20 mouse cellular contexts compared by ENCODE assay signal in the genomic region with DNA sequence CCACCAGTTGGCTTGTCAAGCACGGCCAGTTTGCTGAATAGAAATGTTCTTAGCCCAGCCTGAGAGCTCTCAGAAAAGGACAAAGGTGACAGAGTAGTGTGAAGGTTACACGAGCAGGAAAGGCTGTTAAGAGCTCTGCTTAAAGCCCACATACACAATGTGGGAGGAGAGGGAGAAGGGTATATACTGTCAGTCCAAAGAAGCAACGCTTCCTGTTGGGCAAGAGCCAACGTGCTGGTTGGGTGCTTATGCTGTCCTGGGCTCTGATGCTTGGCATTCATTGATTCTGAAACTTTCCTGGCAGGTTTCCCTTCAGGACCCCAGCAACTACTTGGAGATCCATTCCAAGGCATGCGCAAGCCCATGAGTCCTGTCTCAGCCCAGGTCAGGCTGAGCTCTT. TPM values are rescaled to one million over a fixed set of nuclear protein-coding genes. Genes with fewer than 3 reads are reported as not detected.
DNase-seq lines count a peak whose midpoint lies in the region; ATAC-seq and TF ChIP-seq lines count a peak whose summit lies in the region.
"Had no signal": no experiment of that assay in that cellular context is flagged by ENCODE, and none has a peak within 500 bp of the region (broad histone marks: within the 10 kb centered on the region; RNA-seq: fewer than 3 reads in every experiment).

No protein-coding gene starts in this region.

- ATAC-seq in intestine, postnatal 0 days: no peak
- ATAC-seq in intestine, embryonic 15.5 days: no peak
- no peak for ATAC-seq in midbrain, postnatal 0 days (ENCODE audit: low FRiP score)
- no peak for ATAC-seq in midbrain, embryonic 13.5 days
- ATAC-seq in megakaryocyte, adult 5-6 weeks (ENCODE audit: poor library complexity, severe bottlenecking): no peak
- ATAC-seq: CD4-positive, CD25-positive, alpha-beta regulatory T cell, adult 4 months; forebrain, embryonic 15.5 days had no signal

- peak; percentile 30 for DNase-seq in midbrain, postnatal 0 days (ENCODE audit: low spot score)
- peak; percentile 2 for DNase-seq in brain, embryonic 14.5 days (ENCODE audit: low read depth)
- DNase-seq in cerebellum, postnatal 4 days (ENCODE audit: low spot score in 2 of 2): no peak
- DNase-seq: adrenal gland, postnatal 14 days; B cell, adult 2 months; cerebellum, adult 8-10 months; cerebellum, postnatal 14 days; gastrocnemius, postnatal 25 days; heart, adult 18-20 months; heart, postnatal 14 days had no signal

- TF ChIP-seq POLR2A in brain, embryonic 14.5 days (IDR thresholded peaks at IDR 0.05; ENCODE audit: borderline replicate concordance, extremely low read depth, insufficient read depth, insufficient read length, poor library complexity, severe bottlenecking): no peak

- H3K9me3 ChIP-seq in intestine, postnatal 0 days (ENCODE audit: control insufficient read depth): no peaks in the 10 kb centered on the region
- no peaks in the 10 kb centered on the region for H3K9me3 ChIP-seq in intestine, embryonic 15.5 days
- no peaks in the 10 kb centered on the region for H3K9me3 ChIP-seq in midbrain, postnatal 0 days (ENCODE audit: low read length)
- H3K9me3 ChIP-seq in midbrain, embryonic 13.5 days: no peaks in the 10 kb centered on the region
- H3K9me3 ChIP-seq: embryonic facial prominence, embryonic 12.5 days; forebrain, embryonic 15.5 days; heart, embryonic 15.5 days; hindbrain, embryonic 13.5 days had no signal

- WGBS in intestine, postnatal 0 days: 88% methylated on average over 5 of the region's 5 CpGs
- 87% methylated on average over 5 of the region's 5 CpGs for WGBS in intestine, embryonic 15.5 days
- WGBS in midbrain, postnatal 0 days: 81% methylated on average over 5 of the region's 5 CpGs
- 89% methylated on average over 5 of the region's 5 CpGs for WGBS in midbrain, embryonic 13.5 days

- no peak overlapping the region for H3K9ac ChIP-seq in intestine, postnatal 0 days (ENCODE audit: low read depth, low read length)
- H3K9ac ChIP-seq in intestine, embryonic 15.5 days: no peak overlapping the region
- no peak overlapping the region for H3K9ac ChIP-seq in midbrain, postnatal 0 days (replicated peaks; ENCODE audit: low read length, poor library complexity, severe bottlenecking)
- no peak overlapping the region for H3K9ac ChIP-seq in midbrain, embryonic 13.5 days (replicated peaks)
- H3K9ac ChIP-seq: embryonic facial prominence, embryonic 12.5 days; forebrain, embryonic 15.5 days; heart, embryonic 15.5 days; hindbrain, embryonic 13.5 days had no signal

- no peaks in the 10 kb centered on the region for H3K4me1 ChIP-seq in intestine, postnatal 0 days (replicated peaks; ENCODE audit: control insufficient read depth, insufficient read depth, low read length)
- H3K4me1 ChIP-seq in intestine, embryonic 15.5 days (replicated peaks): no peaks in the 10 kb centered on the region
- H3K4me1 ChIP-seq in midbrain, postnatal 0 days (ENCODE audit: insufficient read depth, low read length): no peaks in the 10 kb centered on the region
- no peaks in the 10 kb centered on the region for H3K4me1 ChIP-seq in midbrain, embryonic 13.5 days (replicated peaks)
- H3K4me1 ChIP-seq: embryonic facial prominence, embryonic 12.5 days; forebrain, embryonic 15.5 days; heart, embryonic 15.5 days; hindbrain, embryonic 13.5 days had no signal

- peak overlapping the region; percentile 8; the same call in 1 of the 2 replicates for H3K27ac ChIP-seq in intestine, postnatal 0 days (ENCODE audit: low read depth, low read length)
- no peak overlapping the region for H3K27ac ChIP-seq in intestine, embryonic 15.5 days
- H3K27ac ChIP-seq in midbrain, postnatal 0 days (ENCODE audit: low read depth, low read length): no peak overlapping the region
- no peak overlapping the region for H3K27ac ChIP-seq in midbrain, embryonic 13.5 days
- H3K27ac ChIP-seq: embryonic facial prominence, embryonic 12.5 days; forebrain, embryonic 15.5 days; heart, embryonic 15.5 days; hindbrain, embryonic 13.5 days had no signal

- no peaks in the 10 kb centered on the region for H3K27me3 ChIP-seq in intestine, postnatal 0 days (replicated peaks; ENCODE audit: control insufficient read depth, insufficient read depth, low read length)
- H3K27me3 ChIP-seq in intestine, embryonic 15.5 days (replicated peaks): no peaks in the 10 kb centered on the region
- H3K27me3 ChIP-seq in midbrain, postnatal 0 days (ENCODE audit: insufficient read depth, low read length): no peaks in the 10 kb centered on the region
- H3K27me3 ChIP-seq in midbrain, embryonic 13.5 days: no peaks in the 10 kb centered on the region
- H3K27me3 ChIP-seq: embryonic facial prominence, embryonic 12.5 days; forebrain, embryonic 15.5 days; heart, embryonic 15.5 days; hindbrain, embryonic 13.5 days had no signal

- H3K4me2 ChIP-seq in intestine, postnatal 0 days (replicated peaks; ENCODE audit: low read depth): no peak overlapping the region
- H3K4me2 ChIP-seq in intestine, embryonic 15.5 days (replicated peaks): no peak overlapping the region
- no peak overlapping the region for H3K4me2 ChIP-seq in midbrain, postnatal 0 days (ENCODE audit: low read depth, low read length, poor library complexity, severe bottlenecking)
- no peak overlapping the region for H3K4me2 ChIP-seq in midbrain, embryonic 13.5 days (replicated peaks)
- H3K4me2 ChIP-seq: embryonic facial prominence, embryonic 12.5 days; forebrain, embryonic 15.5 days; heart, embryonic 11.5 days; heart, embryonic 15.5 days; hindbrain, embryonic 13.5 days had no signal

- H3K4me3 ChIP-seq in intestine, postnatal 0 days (ENCODE audit: low read depth, low read length): no peak overlapping the region
- H3K4me3 ChIP-seq in intestine, embryonic 15.5 days (replicated peaks): no peak overlapping the region
- no peak overlapping the region for H3K4me3 ChIP-seq in midbrain, postnatal 0 days (ENCODE audit: low read depth, low read length)
- H3K4me3 ChIP-seq in midbrain, embryonic 13.5 days (replicated peaks): no peak overlapping the region
- H3K4me3 ChIP-seq: embryonic facial prominence, embryonic 12.5 days; forebrain, embryonic 15.5 days; heart, embryonic 15.5 days; hindbrain, embryonic 13.5 days had no signal

- no peak for TF ChIP-seq CTCF in intestine, postnatal 0 days (IDR thresholded peaks at IDR 0.05; ENCODE audit: low read depth)
- no peak for TF ChIP-seq CTCF in midbrain, postnatal 0 days (IDR thresholded peaks at IDR 0.05)
- TF ChIP-seq CTCF in brain, embryonic 14.5 days (IDR thresholded peaks at IDR 0.05; ENCODE audit: borderline replicate concordance, extremely low read depth, insufficient read depth, insufficient read length): no peak

- peaks cover 64% of the 10 kb centered on the region for H3K36me3 ChIP-seq in intestine, postnatal 0 days (ENCODE audit: control insufficient read depth, insufficient read depth)
- peaks cover 32% of the 10 kb centered on the region for H3K36me3 ChIP-seq in intestine, embryonic 15.5 days
- H3K36me3 ChIP-seq in midbrain, postnatal 0 days (ENCODE audit: insufficient read depth, low read length): peaks cover 38% of the 10 kb centered on the region
- H3K36me3 ChIP-seq in midbrain, embryonic 13.5 days: peaks cover 86% of the 10 kb centered on the region

RNA-seq across cellular contexts. Expression of a gene that starts 30.9 kb away (rescaled TPM):
- polyA plus RNA-seq in intestine, postnatal 0 days (2015; fragmentation: Nextera tagmentation; extraction: Ambion mirVana): 85.5 and 93.7 TPM in 2 replicates
- polyA plus RNA-seq in intestine, embryonic 15.5 days (2015; fragmentation: Nextera tagmentation; extraction: Ambion mirVana): 209 and 211 TPM in 2 replicates
- total RNA-seq in midbrain, postnatal 0 days (2014; rRNA removed): 80.6 and 93.1 TPM in 2 replicates
- 183 and 190 TPM in 2 replicates for polyA plus RNA-seq in midbrain, postnatal 0 days (2015; fragmentation: Nextera tagmentation; extraction: Ambion mirVana)
- polyA plus RNA-seq in midbrain, embryonic 13.5 days (2015; fragmentation: Nextera tagmentation; extraction: Ambion mirVana): 261 and 285 TPM in 2 replicates
- 85.8 and 96.3 TPM in 2 replicates for polyA plus RNA-seq in brain, embryonic 14.5 days (2012; rRNA removed)
- 127 and 137 TPM in 2 replicates for total RNA-seq in megakaryocyte, adult 5-6 weeks (2015)
- 119 and 124 TPM in 2 replicates for total RNA-seq in megakaryocyte, adult 5-6 weeks (2017)

RNA-seq across cellular contexts. Expression of a gene that starts 33.1 kb away (rescaled TPM):
- 14.3 and 14.8 TPM in 2 replicates for polyA plus RNA-seq in intestine, postnatal 0 days (2015; fragmentation: Nextera tagmentation; extraction: Ambion mirVana)
- polyA plus RNA-seq in intestine, embryonic 15.5 days (2015; fragmentation: Nextera tagmentation; extraction: Ambion mirVana): 40.0 and 40.4 TPM in 2 replicates
- total RNA-seq in midbrain, postnatal 0 days (2014; rRNA removed): 56.9 and 59.6 TPM in 2 replicates
- polyA plus RNA-seq in midbrain, postnatal 0 days (2015; fragmentation: Nextera tagmentation; extraction: Ambion mirVana): 35.9 and 43.3 TPM in 2 replicates
- 54.4 and 55.6 TPM in 2 replicates for polyA plus RNA-seq in midbrain, embryonic 13.5 days (2015; fragmentation: Nextera tagmentation; extraction: Ambion mirVana)
- 84.5 and 87.3 TPM in 2 replicates for polyA plus RNA-seq in brain, embryonic 14.5 days (2012; rRNA removed)
- total RNA-seq in megakaryocyte, adult 5-6 weeks (2015): 76.8 and 80.1 TPM in 2 replicates
- 44.9 and 50.7 TPM in 2 replicates for total RNA-seq in megakaryocyte, adult 5-6 weeks (2017)

RNA-seq across cellular contexts. Expression of a gene that starts 42.0 kb away (rescaled TPM):
- 4.0 and 5.4 TPM in 2 replicates for polyA plus RNA-seq in intestine, postnatal 0 days (2015; fragmentation: Nextera tagmentation; extraction: Ambion mirVana)
- 12.3 and 13.0 TPM in 2 replicates for polyA plus RNA-seq in intestine, embryonic 15.5 days (2015; fragmentation: Nextera tagmentation; extraction: Ambion mirVana)
- total RNA-seq in midbrain, postnatal 0 days (2014; rRNA removed): 16.3 and 17.6 TPM in 2 replicates
- polyA plus RNA-seq in midbrain, postnatal 0 days (2015; fragmentation: Nextera tagmentation; extraction: Ambion mirVana): 10.8 and 11.3 TPM in 2 replicates
- polyA plus RNA-seq in midbrain, embryonic 13.5 days (2015; fragmentation: Nextera tagmentation; extraction: Ambion mirVana): 17.9 and 18.6 TPM in 2 replicates
- polyA plus RNA-seq in brain, embryonic 14.5 days (2012; rRNA removed): 25.5 and 32.2 TPM in 2 replicates
- total RNA-seq in megakaryocyte, adult 5-6 weeks (2015): 6.0 and 12.5 TPM in 2 replicates
- 7.5 and 9.6 TPM in 2 replicates for total RNA-seq in megakaryocyte, adult 5-6 weeks (2017)

RNA-seq across cellular contexts. Expression of a gene that starts 53.4 kb away (rescaled TPM):
- 10.7 and 12.1 TPM in 2 replicates for polyA plus RNA-seq in intestine, postnatal 0 days (2015; fragmentation: Nextera tagmentation; extraction: Ambion mirVana)
- 34.2 and 36.1 TPM in 2 replicates for polyA plus RNA-seq in intestine, embryonic 15.5 days (2015; fragmentation: Nextera tagmentation; extraction: Ambion mirVana)
- total RNA-seq in midbrain, postnatal 0 days (2014; rRNA removed): 79.3 and 81.3 TPM in 2 replicates
- 36.3 and 39.3 TPM in 2 replicates for polyA plus RNA-seq in midbrain, postnatal 0 days (2015; fragmentation: Nextera tagmentation; extraction: Ambion mirVana)
- 94.6 and 106 TPM in 2 replicates for polyA plus RNA-seq in midbrain, embryonic 13.5 days (2015; fragmentation: Nextera tagmentation; extraction: Ambion mirVana)
- polyA plus RNA-seq in brain, embryonic 14.5 days (2012; rRNA removed): 96.7 and 102 TPM in 2 replicates
- total RNA-seq in megakaryocyte, adult 5-6 weeks (2015): 25.6 and 27.7 TPM in 2 replicates
- total RNA-seq in megakaryocyte, adult 5-6 weeks (2017): 27.2 and 33.2 TPM in 2 replicates

Comparison
In these comparisons a context has a peak if more than half of its experiments do, and no peak if none do; other contexts are left out.
1. DNase-seq: peak in midbrain, postnatal 0 days (single experiment) and brain, embryonic 14.5 days (single experiment); none in cerebellum, postnatal 4 days (0 of 2).